Mouse (Mus musculus) liver, adult 2 months (tissue): ENCODE measurements around the gene Tsc22d4. TPM values are rescaled to one million over a fixed set of nuclear protein-coding genes. Genes with fewer than 3 reads are reported as not detected.
A peak's percentile ranks its signal among the peaks of the same experiment; 100 is the strongest.

ENCODE experiments used
- DNase-seq: peaks from one replicate; pipeline ENCODE4 v3.0.0-alpha.2; 2011; ENCODE audit warnings: low read depth, low spot score; ENCODE audit errors: extremely low read depth
- H3K27ac ChIP-seq: fragments of 200-500 bp; replicated peaks from 2 replicates; pipeline ENCODE4 v1.5.1; 2012; ENCODE audit warnings: low read depth, mild to moderate bottlenecking, control low read depth, inconsistent platforms, low read length; ENCODE audit not compliant: insufficient read depth
- H3K27me3 ChIP-seq: fragments of 200-500 bp; 2 replicates; pipeline ENCODE4 v1.6.1; 2012; ENCODE audit warnings: mild to moderate bottlenecking, moderate library complexity, low read length, inconsistent platforms; ENCODE audit not compliant: control insufficient read depth, insufficient read depth
- H3K36me3 ChIP-seq: fragments of 200-500 bp; 2 replicates; pipeline ENCODE4 v1.6.1; 2012; ENCODE audit warnings: low read length, inconsistent platforms; ENCODE audit not compliant: control insufficient read depth, insufficient read depth
- H3K4me1 ChIP-seq: fragments of 200-500 bp; 2 replicates; pipeline ENCODE4 v1.6.1; 2011; ENCODE audit warnings: low read length; ENCODE audit not compliant: control insufficient read depth, insufficient read depth
- H3K4me3 ChIP-seq: fragments of 200-500 bp; 2 replicates; pipeline ENCODE4 v1.5.1; 2011; ENCODE audit warnings: low read depth, mild to moderate bottlenecking, control low read depth, low read length, moderate library complexity; ENCODE audit not compliant: insufficient read depth
- H3K79me2 ChIP-seq: fragments of 200-500 bp; 2 replicates; pipeline ENCODE4 v1.6.1; 2012; ENCODE audit warnings: inconsistent platforms, mild to moderate bottlenecking, low read length, moderate library complexity; ENCODE audit not compliant: control insufficient read depth, insufficient read depth
- H3K9ac ChIP-seq: fragments of 200-500 bp; 2 replicates; pipeline ENCODE4 v1.6.1; 2012; ENCODE audit warnings: low read depth, mild to moderate bottlenecking, control low read depth, inconsistent platforms, low read length
- CTCF ChIP-seq: fragments of 200-500 bp; IDR thresholded peaks from 2 replicates; pipeline ENCODE4 v1.5.1; 2011; ENCODE audit warnings: low read depth, low read length, control low read depth
- POLR2A ChIP-seq: fragments of 200-500 bp; IDR thresholded peaks from 2 replicates; pipeline ENCODE4 v1.6.1; 2011; ENCODE audit warnings: low read length, control low read depth; ENCODE audit not compliant: insufficient read depth; ENCODE audit errors: extremely low read depth
- WGBS: fragments of 180-500 bp; shearing (Covaris S2); methylation state at CpG from one replicate; pipeline ENCODE4 v1.1.7; 2018; 5-methylcytosine and 5-hydroxymethylcytosine counted together
- polyA plus RNA-seq: library from polyadenylated mRNA; depleted of rRNA; stranded (reverse); fragments of >200 nt; gene quantifications from 2 replicates; pipeline ENCODE4 v1.2.3, GENCODE M21; 2012
- total RNA-seq: library from RNA; depleted of rRNA; stranded (reverse); fragments of >200 nt; gene quantifications from 2 replicates; pipeline ENCODE4 v1.2.3, GENCODE M21; 2014

Tsc22d4 gene
- total and polyA plus RNA-seq, 2 experiments: 4.5 to 22.1 TPM

GRCm38 (mm10) chr5:137723840-137724239 lies 21.7 kb upstream of the Tsc22d4 start:
- H3K79me2 ChIP-seq: no peaks in the 10 kb centered on the region
- DNase-seq: no peak
- no peaks in the 10 kb centered on the region for H3K27me3 ChIP-seq
- WGBS: 88% methylated on average over 5 of the region's 5 CpGs
- no peak overlapping the region for H3K27ac ChIP-seq
- TF ChIP-seq CTCF: no peak
- TF ChIP-seq POLR2A: no peak
- peaks cover 2% of the 10 kb centered on the region; the same call in 1 of the 2 replicates for H3K4me1 ChIP-seq
- H3K36me3 ChIP-seq: no peaks in the 10 kb centered on the region
- H3K4me3 ChIP-seq: no peak overlapping the region
- no peak overlapping the region for H3K9ac ChIP-seq

- WGBS: 38% methylated on average over 6 of the region's 6 CpGs
- H3K27ac ChIP-seq: no peak overlapping the region
- H3K79me2 ChIP-seq: no peaks in the 10 kb centered on the region
- H3K4me3 ChIP-seq: no peak overlapping the region
- no peaks in the 10 kb centered on the region for H3K4me1 ChIP-seq
- H3K27me3 ChIP-seq: no peaks in the 10 kb centered on the region
- no peak overlapping the region for H3K9ac ChIP-seq
- H3K36me3 ChIP-seq: no peaks in the 10 kb centered on the region
- DNase-seq: peak; percentile 71
- peak; percentile 73 for TF ChIP-seq CTCF
- TF ChIP-seq POLR2A: no peak
These were observed 18.8 kb upstream of the Tsc22d4 start for GRCm38 (mm10) chr5:137726767-137727166.

- DNase-seq: no peak
- TF ChIP-seq POLR2A: no peak
- H3K27ac ChIP-seq: no peak overlapping the region
- H3K9ac ChIP-seq: no peak overlapping the region
- H3K4me1 ChIP-seq: no peaks in the 10 kb centered on the region
- no peak overlapping the region for H3K4me3 ChIP-seq
- 95% methylated on average over 12 of the region's 12 CpGs for WGBS
- H3K27me3 ChIP-seq: no peaks in the 10 kb centered on the region
- no peaks in the 10 kb centered on the region for H3K36me3 ChIP-seq
- H3K79me2 ChIP-seq: no peaks in the 10 kb centered on the region
These were observed 11.8 kb upstream of the Tsc22d4 start for GRCm38 (mm10) chr5:137733638-137734288.

- H3K27ac ChIP-seq: no peak overlapping the region
- no peak for DNase-seq
- TF ChIP-seq CTCF (no peak), POLR2A (no peak)
- no peak overlapping the region for H3K4me3 ChIP-seq
- H3K36me3 ChIP-seq: no peaks in the 10 kb centered on the region
- 87% methylated on average over 6 of the region's 6 CpGs for WGBS
- no peaks in the 10 kb centered on the region for H3K27me3 ChIP-seq
- no peaks in the 10 kb centered on the region for H3K79me2 ChIP-seq
- H3K9ac ChIP-seq: no peak overlapping the region
- no peaks in the 10 kb centered on the region for H3K4me1 ChIP-seq
These were observed 11.1 kb upstream of the Tsc22d4 start for GRCm38 (mm10) chr5:137734289-137735061.

GRCm38 (mm10) chr5:137737400-137737940 lies 8.1 kb upstream of the Tsc22d4 start:
- 91% methylated on average over 6 of the region's 6 CpGs for WGBS
- no peaks in the 10 kb centered on the region for H3K4me1 ChIP-seq

GRCm38 (mm10) chr5:137738516-137738915 lies 7.0 kb upstream of the Tsc22d4 start:
- H3K4me1 ChIP-seq: no peaks in the 10 kb centered on the region
- no peak overlapping the region for H3K27ac ChIP-seq
- no peaks in the 10 kb centered on the region for H3K27me3 ChIP-seq
- no peak for DNase-seq
- H3K36me3 ChIP-seq: no peaks in the 10 kb centered on the region
- H3K4me3 ChIP-seq: no peak overlapping the region
- H3K79me2 ChIP-seq: no peaks in the 10 kb centered on the region
- H3K9ac ChIP-seq: no peak overlapping the region
- TF ChIP-seq POLR2A: no peak
- no peak for TF ChIP-seq CTCF
- WGBS: 66% methylated on average over 5 of the region's 5 CpGs

More at GRCm38 (mm10) chr5:137737400-137737940, 8.1 kb upstream of the Tsc22d4 start:
- H3K79me2 ChIP-seq: no peaks in the 10 kb centered on the region
- no peaks in the 10 kb centered on the region for H3K27me3 ChIP-seq
- no peak for TF ChIP-seq POLR2A
- TF ChIP-seq CTCF: no peak
- no peak overlapping the region for H3K27ac ChIP-seq
- H3K4me3 ChIP-seq: no peak overlapping the region
- no peak overlapping the region for H3K9ac ChIP-seq
- DNase-seq: no peak
- no peaks in the 10 kb centered on the region for H3K36me3 ChIP-seq
